Mouse (Mus musculus): Measurements from ENCODE around the gene Cdcp1.

Cdcp1 gene

DNA sequence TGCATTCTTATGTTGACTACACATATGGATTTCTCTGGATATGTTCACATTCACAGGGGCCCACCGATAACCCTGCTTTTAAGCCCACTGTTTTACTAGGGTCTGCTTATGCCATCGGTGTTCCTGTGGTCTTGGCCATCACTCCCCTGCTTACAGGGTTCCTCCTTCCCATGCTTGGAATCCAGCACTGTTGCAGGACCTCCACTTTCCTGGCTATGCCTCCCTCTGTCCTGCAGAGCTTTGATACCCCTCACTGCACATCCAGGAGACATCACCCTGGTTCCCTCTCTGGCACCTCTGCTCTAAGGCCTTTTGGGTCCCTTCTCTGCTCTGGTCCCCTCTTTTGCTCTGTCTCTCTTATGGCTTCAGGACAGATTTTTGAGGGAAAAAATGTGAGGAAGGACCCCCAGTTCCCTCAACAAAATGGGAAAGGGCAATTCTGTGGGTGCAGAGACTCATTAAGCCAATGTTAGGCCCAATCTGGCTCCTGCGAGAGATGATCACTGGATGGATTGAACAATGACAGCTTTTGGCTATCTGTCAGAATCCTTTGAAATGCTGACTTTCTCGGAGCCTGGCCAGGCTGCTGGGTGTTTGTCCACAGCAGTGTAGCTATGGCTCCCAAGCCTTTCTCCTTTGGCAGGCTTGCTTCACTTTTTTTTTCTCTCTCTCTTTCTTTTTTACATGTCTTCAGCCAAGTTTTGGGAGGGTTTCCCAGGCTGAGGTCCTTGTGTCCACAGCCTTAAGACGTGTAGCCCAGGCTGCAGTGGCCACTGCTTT, 65.4 kb downstream of the Cdcp1 start, which contains the start of gene Clec3b:
Clec3b (plus strand) TSS at position 706 of the 780 bp plus-strand sequence.
- DNase-seq: peak; percentile 50 to 61

DNA sequence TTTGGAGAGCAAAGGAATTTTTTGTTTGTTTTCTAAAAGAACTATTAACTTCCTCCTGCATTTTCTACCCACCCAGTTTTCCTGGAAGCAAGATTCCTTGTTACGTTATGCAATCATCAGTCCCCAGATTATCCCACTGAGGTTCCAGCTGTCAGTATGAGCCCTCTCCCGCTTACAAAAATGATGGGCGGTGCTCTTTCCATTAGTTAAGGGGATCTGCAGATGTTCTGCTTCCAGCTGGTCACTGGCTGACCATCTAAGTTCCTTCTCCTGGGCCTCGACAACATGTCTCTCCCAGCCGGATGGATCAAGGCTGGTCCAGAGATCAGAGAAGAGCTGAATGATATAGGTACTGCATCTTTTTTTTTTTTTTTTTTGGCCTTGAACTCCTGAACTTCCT, 67.4 kb downstream of the Cdcp1 start:
- no peak for DNase-seq

DNA sequence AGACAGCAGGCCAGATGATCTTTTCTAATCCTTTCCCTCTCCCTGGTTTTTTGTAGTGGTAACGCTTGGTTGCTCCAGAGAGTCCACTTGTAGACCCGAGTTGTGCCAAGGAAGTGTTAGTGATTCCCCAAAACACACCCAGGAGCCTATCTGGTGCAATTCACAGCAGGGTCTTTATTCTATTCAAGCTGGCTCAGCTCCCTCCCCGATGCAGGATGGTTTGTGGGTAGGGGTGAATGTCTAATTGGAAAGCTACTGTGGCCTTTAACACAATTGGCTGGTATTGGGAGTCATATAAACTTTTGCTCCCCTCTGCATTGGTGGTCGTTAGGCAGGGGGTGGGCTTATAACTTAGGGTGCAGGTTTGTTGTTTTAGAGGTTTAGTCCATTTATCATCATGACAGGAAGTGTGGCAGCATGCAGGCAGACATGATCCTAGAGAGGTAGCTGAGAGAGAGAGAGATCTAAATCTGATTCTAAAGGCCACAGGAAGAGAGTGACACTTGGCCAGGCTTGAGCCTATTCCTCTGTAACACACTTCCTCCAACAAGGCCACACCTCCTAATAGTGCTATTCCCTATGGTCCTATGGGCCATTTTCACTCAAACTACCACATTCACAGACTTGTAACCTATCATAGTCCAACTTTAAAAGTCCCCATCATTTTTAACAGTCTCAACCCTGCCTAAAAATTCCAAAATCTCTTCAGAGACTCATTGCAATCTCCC, 75.8 kb downstream of the Cdcp1 start:
- DNase-seq: no peak

DNA sequence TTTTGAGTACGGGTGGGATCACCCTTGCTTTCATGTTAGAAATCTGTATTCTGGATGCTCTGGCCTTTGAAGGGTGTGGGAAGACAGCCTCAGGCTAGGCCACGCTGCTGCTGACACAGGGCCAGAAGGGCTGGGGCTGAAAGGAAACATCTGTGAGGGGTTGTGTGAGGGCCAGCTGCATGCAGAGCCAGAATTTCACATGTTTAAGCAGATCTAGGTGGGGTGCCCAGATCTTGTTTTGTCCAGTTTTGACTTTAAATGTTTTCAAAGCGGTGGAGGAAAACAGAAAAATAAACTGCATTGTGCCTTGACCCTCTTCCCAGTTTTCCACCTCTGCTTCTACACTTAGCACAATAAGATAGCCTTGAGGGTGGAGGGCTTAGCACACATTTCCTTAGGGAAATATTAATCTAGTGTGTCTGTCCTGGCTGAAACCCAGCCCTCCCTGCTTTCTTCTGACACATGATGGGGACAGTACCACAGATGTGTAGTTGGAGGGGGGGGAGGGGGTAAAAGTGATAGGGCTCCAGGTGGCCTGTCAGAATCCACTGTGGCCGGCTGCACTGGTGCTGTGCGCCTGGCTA, 76.9 kb downstream of the Cdcp1 start:
- peak; percentile 70 to 87 for DNase-seq

DNA sequence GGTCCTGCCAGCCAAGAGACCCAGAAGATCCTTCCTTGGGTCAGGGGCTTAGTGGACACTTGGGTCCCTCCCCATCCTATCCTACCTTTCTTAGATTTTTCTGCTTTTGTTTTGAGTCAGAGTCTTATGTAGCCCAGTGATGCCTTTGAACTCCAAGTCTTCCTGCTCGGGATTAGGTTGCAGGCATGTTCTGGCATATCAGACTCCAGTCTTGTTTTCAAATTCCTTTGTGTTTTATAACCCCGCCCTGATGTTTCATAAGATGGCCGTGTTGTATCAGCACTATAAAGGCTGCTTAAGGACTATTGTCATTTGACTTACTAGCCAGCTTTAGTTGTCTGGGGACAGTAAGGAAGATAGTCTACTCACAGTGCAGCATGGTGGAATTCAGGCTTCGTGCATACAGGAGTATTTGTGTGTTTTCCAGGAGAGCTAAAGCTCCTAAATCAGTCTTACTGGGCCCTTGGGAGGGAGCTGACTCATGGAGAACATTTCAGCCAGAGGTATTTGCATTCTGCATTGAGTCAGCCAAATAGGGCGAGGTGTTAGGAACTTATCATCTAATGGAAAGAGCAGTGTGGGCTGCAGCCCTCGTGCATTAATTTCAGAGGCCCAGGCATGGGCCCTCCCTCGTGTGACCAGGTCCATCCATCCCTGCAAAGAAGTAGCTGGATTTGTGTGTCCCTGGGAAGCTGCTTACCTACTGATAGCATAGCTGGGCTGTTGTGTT, 78.7 kb downstream of the Cdcp1 start:
- DNase-seq: no peak

DNA sequence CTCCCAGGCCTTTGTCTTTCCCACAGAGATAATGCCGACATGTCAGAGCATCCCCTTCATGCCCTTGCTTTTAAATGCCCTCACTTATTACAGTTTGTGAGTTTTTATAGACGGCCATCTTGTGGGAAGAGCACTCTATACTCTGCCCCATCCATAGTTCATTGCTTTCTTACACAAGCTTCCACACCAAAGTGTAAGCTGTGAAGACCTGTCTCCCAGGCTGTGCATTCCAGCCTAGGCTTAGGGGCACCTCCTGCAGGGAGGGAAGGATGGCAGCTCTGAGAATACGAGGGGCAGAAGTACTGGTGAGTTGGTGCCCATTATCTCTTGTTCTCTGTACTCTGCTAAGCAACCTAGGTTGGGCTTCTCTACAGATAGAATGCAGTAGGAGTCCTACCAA, 82.8 kb downstream of the Cdcp1 start:
- DNase-seq: no peak

DNA sequence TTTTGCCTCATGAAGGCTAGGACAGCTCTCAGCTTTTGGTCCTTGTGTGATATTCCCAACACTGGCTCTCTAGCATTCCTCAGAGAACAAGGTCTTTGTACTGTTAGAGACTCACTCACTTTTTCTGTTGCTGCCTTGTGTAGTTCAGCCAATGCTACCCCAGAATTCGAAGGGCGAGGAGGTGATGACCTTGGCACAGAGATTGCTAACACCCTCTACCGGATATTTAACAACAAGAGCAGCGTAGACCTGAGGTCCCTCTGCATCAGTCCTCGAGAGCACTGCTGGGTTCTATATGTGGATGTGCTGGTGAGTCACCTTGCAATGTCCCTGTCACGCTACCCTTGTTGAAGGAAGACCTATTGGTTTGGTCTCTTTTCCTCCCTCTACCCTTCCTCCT, 88.2 kb downstream of the Cdcp1 start:
- no peak for DNase-seq

DNA sequence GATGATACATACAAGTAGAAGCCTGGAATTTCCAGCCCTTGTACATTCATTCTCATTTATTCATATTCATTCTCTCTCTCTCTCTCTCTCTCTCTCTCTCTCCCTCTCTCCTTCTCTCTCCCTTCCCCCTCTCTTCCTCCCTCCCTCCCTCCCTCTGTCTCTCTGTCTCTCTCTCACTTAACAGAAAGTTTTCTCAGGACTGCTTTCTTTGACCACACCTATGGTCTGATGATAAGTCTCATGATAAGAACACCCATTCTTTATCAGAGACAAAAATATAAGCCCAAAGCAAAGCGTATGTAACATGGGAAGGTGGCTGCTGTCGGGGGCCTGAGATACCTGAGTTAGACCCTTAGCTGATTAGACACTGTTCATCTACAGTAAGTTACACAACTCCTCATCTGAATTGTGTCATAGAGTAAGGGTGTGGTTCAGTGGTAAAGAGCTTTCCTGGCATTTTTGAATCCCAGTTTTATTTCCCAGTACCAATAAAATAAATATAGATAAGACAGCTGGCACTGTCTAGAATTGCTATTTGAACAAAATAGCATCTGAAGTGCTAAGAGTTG, 91.3 kb downstream of the Cdcp1 start:
- no peak for DNase-seq

DNA sequence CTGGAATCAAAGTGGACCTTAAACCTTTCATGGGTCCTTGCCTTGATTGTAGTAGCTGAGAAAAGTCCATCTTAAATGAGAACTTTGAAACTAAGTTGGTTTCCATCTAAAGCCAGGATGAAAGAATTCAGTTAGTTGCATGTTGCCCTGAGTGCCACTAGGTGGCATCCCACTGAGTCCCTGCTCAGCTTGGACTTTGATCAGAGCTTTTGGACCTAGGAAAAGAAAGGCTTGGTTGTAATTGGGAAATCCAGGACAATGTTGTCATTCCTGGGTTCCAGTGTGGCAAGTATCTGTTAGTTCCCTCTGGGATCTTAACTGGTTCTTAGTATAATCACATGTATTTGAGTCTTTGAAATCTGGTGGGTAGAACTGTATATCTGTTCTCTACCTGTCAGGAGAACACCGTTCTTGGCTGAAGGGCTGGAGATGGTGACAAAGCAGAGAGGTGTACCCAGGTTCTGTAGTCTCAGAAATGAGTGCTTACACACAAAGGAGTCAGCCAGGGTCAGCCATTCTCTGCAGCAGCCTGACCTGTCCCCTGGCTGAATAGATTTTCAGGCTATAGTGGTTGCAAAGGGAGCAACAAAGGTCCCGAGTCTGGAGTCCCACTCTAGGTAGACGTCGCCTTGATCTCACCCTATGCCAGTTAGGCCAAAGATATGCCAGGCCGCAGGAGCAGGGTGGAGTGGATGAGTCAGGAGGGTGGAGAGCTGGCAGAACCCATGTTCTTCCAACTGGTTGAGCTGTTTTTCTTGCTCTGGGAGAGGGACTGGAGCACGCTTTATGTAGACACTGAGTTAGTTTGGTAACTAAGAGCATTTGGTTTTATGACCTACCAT, 92.0 kb downstream of the Cdcp1 start:
- DNase-seq: peak in 1 of 2 experiments; percentile 21

DNA sequence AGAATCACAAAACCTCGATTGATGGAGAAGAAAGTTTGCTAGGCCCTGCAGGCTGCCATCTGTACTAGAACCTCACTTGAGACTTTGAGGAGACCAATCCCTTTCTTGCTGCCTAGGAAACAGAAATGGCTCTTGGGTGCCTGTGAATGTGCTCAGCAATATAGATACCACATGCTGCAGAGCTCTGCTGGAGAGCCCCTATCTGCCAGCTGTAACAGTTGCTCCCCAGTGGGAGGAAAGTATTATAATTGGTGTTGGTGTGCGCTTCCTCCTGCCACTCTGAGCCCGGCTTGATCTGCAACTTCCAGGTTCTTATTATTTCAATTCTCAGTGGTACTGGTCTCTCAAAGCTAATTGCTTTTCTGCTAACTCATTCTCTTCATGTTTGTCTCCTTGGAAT, 92.8 kb downstream of the Cdcp1 start:
- DNase-seq: no peak

Measured in kidney, postnatal 25 days (tissue).